Mouse (Mus musculus): ENCODE data around the gene Pik3cd. TPM values are rescaled to one million over a fixed set of nuclear protein-coding genes. Genes with fewer than 3 reads are reported as not detected.

The Pik3cd gene
- total and polyA plus RNA-seq, 3 experiments, result 57.0 to 95.0 (median 72.1) TPM

GRCm38 (mm10) chr4:149737383-149738324, 35.3 kb upstream of the Pik3cd start, which contains the start of gene Tmem201 (continued):
- TF ChIP-seq CHD1 (IDR thresholded peaks at IDR 0.05; ENCODE audit: low read depth, low read length), result no peak

GRCm38 (mm10) chr4:149736581-149736980, 34.2 kb upstream of the Pik3cd start:
- Histone ChIP-seq H3K9ac (ENCODE audit: insufficient read depth, low read depth) (peak overlapping the region; percentile 87), H3K27ac (ENCODE audit: insufficient read depth, low read depth) (no peak overlapping the region), H3K4me3 (replicated peaks in 1 of 3; ENCODE audit: low read depth in 2 of 3, low read length in 2 of 3, poor library complexity in 1 of 3) (peak overlapping the region; percentile 95 to 97 (median 95)), H3K79me2 (replicated peaks; ENCODE audit: control insufficient read depth, extremely low read depth, insufficient read depth, poor library complexity, severe bottlenecking) (peaks cover 43% of the 10 kb centered on the region), H3K4me1 (ENCODE audit: control insufficient read depth in 1 of 2, insufficient read depth in 2 of 2) (peaks cover 13 to 52% of the 10 kb centered on the region in 2 experiments), H3K4me2 (ENCODE audit: insufficient read depth, low read depth, poor library complexity, severe bottlenecking) (peak overlapping the region; percentile 92), H3K9me3 (replicated peaks; ENCODE audit: low read length) (no peaks in the 10 kb centered on the region), H3K36me3 (replicated peaks in 1 of 2; ENCODE audit: control insufficient read depth in 1 of 2, insufficient read depth in 1 of 2, low read length in 1 of 2) (peaks cover 8 to 59% of the 10 kb centered on the region in 2 experiments), H3K27me3 (replicated peaks) (no peaks in the 10 kb centered on the region)
- no peak for DNase-seq (ENCODE audit: extremely low read depth)
- TF ChIP-seq GABPA (IDR thresholded peaks at IDR 0.05; ENCODE audit: insufficient replicate concordance, low read depth, low read length) (no peak), RCOR1 (conservative IDR thresholded peaks at IDR 0.05; ENCODE audit: low read depth, low read length) (no peak), MXI1 (IDR thresholded peaks at IDR 0.05; ENCODE audit: low read depth, low read length) (no peak), MEF2A (IDR thresholded peaks at IDR 0.05; ENCODE audit: borderline replicate concordance, low read depth, low read length) (no peak), HCFC1 (IDR thresholded peaks at IDR 0.05; ENCODE audit: low read depth, low read length) (no peak), NRF1 (IDR thresholded peaks at IDR 0.05; ENCODE audit: low read depth, low read length) (no peak)
- in situ Hi-C loops (cut with MboI; ENCODE audit: low pct_ligation_motif_present, low pct_unique_long_range_greater_than_20kb, low sequenced_read_pairs), result no loop called here
- dilution Hi-C loops (cut with MboI; ENCODE audit: extremely low pct_ligation_motif_present, extremely low pct_unique_long_range_greater_than_20kb, low sequenced_read_pairs), result no loop called here

- dilution Hi-C loops (cut with MboI; ENCODE audit: extremely low pct_ligation_motif_present, extremely low pct_unique_long_range_greater_than_20kb, low sequenced_read_pairs) (no loop called here), in situ Hi-C loops (cut with MboI; ENCODE audit: low pct_ligation_motif_present, low pct_unique_long_range_greater_than_20kb, low sequenced_read_pairs) (no loop called here)
- no peak for TF ChIP-seq CHD2 (IDR thresholded peaks at IDR 0.05; ENCODE audit: low read length)
- H3K27me3 ChIP-seq (replicated peaks), result no peaks in the 10 kb centered on the region
- peaks cover 14 to 55% of the 10 kb centered on the region in 2 experiments for H3K4me1 ChIP-seq (ENCODE audit: control insufficient read depth in 1 of 2, insufficient read depth in 2 of 2)
- no peak overlapping the region for H3K27ac ChIP-seq (ENCODE audit: insufficient read depth, low read depth)
- no peaks in the 10 kb centered on the region for H3K9me3 ChIP-seq (replicated peaks; ENCODE audit: low read length)
- peaks cover 43% of the 10 kb centered on the region for H3K79me2 ChIP-seq (replicated peaks; ENCODE audit: control insufficient read depth, extremely low read depth, insufficient read depth, poor library complexity, severe bottlenecking)
- peaks cover 13 to 59% of the 10 kb centered on the region in 2 experiments for H3K36me3 ChIP-seq (replicated peaks in 1 of 2; ENCODE audit: control insufficient read depth in 1 of 2, insufficient read depth in 1 of 2, low read length in 1 of 2)
- DNase-seq (ENCODE audit: extremely low read depth), result no peak
- H3K4me3 ChIP-seq (replicated peaks in 1 of 3; ENCODE audit: low read depth in 2 of 3, low read length in 2 of 3, poor library complexity in 1 of 3), result no peak overlapping the region
- H3K9ac ChIP-seq (ENCODE audit: insufficient read depth, low read depth), result no peak overlapping the region
- H3K4me2 ChIP-seq (ENCODE audit: insufficient read depth, low read depth, poor library complexity, severe bottlenecking), result no peak overlapping the region
Measured at GRCm38 (mm10) chr4:149735624-149736250, 33.4 kb upstream of the Pik3cd start.
